Mouse (Mus musculus) small intestine, adult 2 months (tissue): ENCODE measurements around the gene Ap1b1.

Experiments
- CTCF ChIP-seq: fragments of 200-500 bp; IDR thresholded peaks from 2 replicates; pipeline ENCODE4 v1.5.1; 2012; ENCODE audit warnings: low read depth, mild to moderate bottlenecking, control low read depth, inconsistent platforms, low read length, moderate library complexity, mixed read lengths; ENCODE audit not compliant: insufficient replicate concordance, insufficient read length; ENCODE audit errors: extremely low read depth
- POLR2A ChIP-seq: fragments of 200-500 bp; IDR thresholded peaks from 2 replicates; pipeline ENCODE4 v1.6.1; 2012; ENCODE audit warnings: low read depth, mild to moderate bottlenecking, control low read depth, inconsistent platforms, low read length, moderate library complexity

GRCm38 (mm10) chr11:5063561-5064281 is 77.1 kb downstream of the Ap1b1 start:
- no peak for TF ChIP-seq POLR2A
- no peak for TF ChIP-seq CTCF
